Mouse (Mus musculus) bone marrow, adult 2 months (tissue): ENCODE results near the gene Cenpu.

Experiments
- CTCF ChIP-seq: fragments of 200-500 bp; IDR thresholded peaks from 2 replicates; pipeline ENCODE4 v1.5.1; 2011; ENCODE audit warnings: low read length, control low read depth; ENCODE audit not compliant: control insufficient read depth, insufficient read depth
- POLR2A ChIP-seq: fragments of 200-500 bp; IDR thresholded peaks from 2 replicates; pipeline ENCODE4 v1.6.1; 2011; ENCODE audit warnings: low read depth, mild to moderate bottlenecking, control low read depth, low read length, borderline replicate concordance; ENCODE audit not compliant: control insufficient read depth

DNA sequence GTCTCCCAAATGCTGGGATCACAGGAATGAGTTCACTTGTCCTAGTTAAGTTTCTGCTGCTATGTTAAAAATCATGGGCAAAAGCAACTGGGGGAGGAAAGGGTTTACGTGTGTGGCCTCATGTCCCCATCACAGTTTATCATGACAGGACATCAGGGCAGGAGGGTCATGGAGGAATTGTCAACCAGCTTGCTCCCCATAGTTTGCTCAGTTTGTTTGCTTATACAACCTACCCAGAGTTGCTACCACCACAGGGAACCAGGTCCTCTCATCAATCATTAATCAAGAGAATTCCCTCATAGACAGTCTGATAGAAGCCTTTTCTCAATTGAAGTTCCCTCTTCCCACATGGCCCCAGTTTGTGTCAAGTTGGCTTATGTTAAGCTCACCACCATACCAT lies 37.8 kb upstream of the Cenpu start:
- TF ChIP-seq CTCF (no peak), POLR2A (no peak)
